Mouse (Mus musculus) megakaryocyte, embryonic 14.5 days (primary cell): Measurements from ENCODE around the gene Kif5c. TPM values are rescaled to one million over a fixed set of nuclear protein-coding genes. Genes with fewer than 3 reads are reported as not detected.

Experiments used
- H3K27me3 ChIP-seq: replicated peaks from 2 replicates; pipeline ENCODE3; 2012; ENCODE audit warnings: inconsistent platforms
- H3K36me3 ChIP-seq: replicated peaks from 2 replicates; pipeline ENCODE3; 2012; ENCODE audit warnings: low read length, inconsistent platforms, mixed read lengths
- H3K4me1 ChIP-seq: 2 replicates; pipeline ENCODE4 v1.6.1; 2012; ENCODE audit warnings: inconsistent platforms
- H3K4me3 ChIP-seq: replicated peaks from 2 replicates; pipeline ENCODE3; 2012; ENCODE audit warnings: moderate library complexity, mild to moderate bottlenecking, inconsistent platforms
- H3K9me3 ChIP-seq: 2 replicates; pipeline ENCODE4 v1.6.1; 2012; ENCODE audit warnings: inconsistent platforms
- FLI1 ChIP-seq: IDR thresholded peaks from 2 replicates; pipeline ENCODE4 v1.6.1; 2012; ENCODE audit warnings: low read length, inconsistent platforms, mixed read lengths
- GATA1 ChIP-seq: IDR thresholded peaks from 3 replicates; pipeline ENCODE4 v1.6.1; 2012; ENCODE audit warnings: mixed read lengths, low read length, inconsistent platforms, borderline replicate concordance
- polyA plus RNA-seq: library from polyadenylated mRNA; stranded (reverse); fragments of >175 nt; gene quantifications from 2 replicates; pipeline ENCODE4 v1.2.3, GENCODE M21; 2012; ENCODE audit warnings: low replicate concordance; ENCODE audit not compliant: insufficient read depth

Gene Kif5c
- polyA plus RNA-seq, 1 experiment: 0.02 TPM

DNA sequence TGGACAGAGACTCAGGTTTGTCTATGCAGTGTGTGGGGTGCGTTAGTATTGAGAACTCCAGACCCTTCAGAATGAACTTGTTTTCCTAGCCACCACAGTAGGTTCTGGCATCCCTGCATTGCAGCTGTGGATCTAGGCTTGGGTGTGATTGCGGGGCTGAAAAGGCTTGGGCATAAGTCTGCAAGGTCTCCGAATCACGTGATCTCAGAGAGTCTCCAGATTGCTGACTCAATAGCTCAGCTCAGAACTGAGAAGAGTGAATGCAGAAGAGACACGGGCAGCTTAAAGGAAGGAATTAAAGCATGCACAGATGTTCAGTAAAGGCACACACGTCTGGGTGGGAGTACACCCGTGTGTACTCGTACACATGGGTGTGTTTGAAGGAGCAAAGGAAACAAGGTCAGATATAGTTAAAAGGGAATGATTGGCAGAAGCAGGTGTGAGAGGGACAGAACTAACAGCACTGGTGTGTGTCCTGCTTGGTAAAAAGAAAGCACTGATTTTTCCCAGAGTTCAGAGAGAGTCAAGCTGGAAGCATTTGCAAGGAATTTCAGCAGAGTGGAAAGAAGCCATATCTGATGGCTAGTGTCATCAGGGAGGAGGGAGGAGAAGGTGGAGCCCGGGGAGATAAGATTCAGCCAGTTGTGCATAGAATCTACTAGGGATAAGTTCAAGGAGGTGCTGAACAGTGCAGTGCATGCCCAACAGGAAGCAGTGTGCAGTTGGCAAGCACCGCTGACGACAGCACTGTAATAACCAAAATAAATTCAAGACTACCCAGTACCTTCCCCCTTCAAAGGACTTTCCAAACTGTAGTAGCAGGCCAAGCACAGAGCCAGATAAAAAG is 130.9 kb downstream of the Kif5c start:
- Histone ChIP-seq H3K36me3 (no peaks in the 10 kb centered on the region), H3K4me1 (peaks cover 14% of the 10 kb centered on the region; the same call in 1 of the 2 replicates), H3K4me3 (no peak overlapping the region), H3K9me3 (no peaks in the 10 kb centered on the region), H3K27me3 (peaks cover 14% of the 10 kb centered on the region)
- TF ChIP-seq GATA1 (no peak), FLI1 (no peak)

DNA sequence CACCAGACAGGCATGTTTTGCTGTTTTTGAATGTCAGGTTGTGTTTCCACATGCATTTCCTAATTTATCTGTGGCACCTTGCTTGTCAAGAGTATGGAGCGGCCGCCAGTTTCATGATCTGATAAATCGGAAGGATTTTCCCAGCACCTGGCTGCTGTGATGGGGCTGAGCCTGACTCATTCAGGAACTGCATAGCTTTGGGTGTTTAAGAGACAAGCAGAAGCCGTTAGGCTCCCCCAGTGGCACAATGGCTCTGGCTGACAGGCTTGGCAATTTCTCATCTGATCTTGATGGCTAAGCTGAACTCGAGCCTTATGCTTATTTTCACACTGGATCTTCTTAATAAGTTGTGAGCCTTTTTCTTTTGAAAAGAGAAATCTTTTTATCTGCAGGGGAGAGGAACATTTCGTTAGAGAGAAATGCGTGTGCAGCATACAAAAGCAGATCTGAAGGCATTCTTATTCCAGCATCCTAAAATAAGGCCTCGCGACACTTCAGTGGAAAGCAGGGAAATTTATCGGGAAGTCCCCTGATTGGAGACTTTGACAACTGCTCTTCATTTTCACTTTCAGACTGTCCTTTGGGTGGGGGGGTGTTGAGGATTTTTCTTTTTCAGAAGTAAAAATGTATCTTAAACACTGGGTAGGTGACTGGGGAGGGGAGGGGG is 132.6 kb downstream of the Kif5c start:
- Histone ChIP-seq H3K36me3 (no peaks in the 10 kb centered on the region), H3K4me3 (no peak overlapping the region), H3K27me3 (peaks cover 5% of the 10 kb centered on the region), H3K4me1 (peaks cover 5% of the 10 kb centered on the region; the same call in 1 of the 2 replicates), H3K9me3 (no peaks in the 10 kb centered on the region)
- TF ChIP-seq FLI1 (no peak), GATA1 (no peak)

DNA sequence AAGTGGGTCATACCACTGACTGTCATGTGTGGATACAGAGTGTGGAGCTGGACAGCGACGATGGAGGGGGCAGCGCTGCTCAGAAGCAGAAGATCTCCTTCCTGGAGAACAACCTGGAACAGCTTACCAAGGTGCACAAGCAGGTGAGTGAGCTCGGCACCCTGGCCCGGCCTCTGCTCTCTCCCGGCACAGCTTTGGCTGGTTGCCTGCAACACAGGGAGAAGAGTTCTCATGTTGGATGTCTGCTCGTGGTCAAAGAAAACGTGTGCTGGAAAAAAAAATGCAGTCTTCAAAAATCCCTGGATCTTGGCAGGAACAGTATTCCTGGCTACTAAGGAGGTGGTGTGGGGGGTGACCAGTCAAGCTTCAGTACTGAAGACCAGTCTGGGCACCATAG is 133.1 kb downstream of the Kif5c start:
- no peaks in the 10 kb centered on the region for H3K27me3 ChIP-seq
- TF ChIP-seq GATA1 (no peak), FLI1 (no peak)
- peaks cover 1% of the 10 kb centered on the region; the same call in 1 of the 2 replicates for H3K9me3 ChIP-seq
- H3K36me3 ChIP-seq: no peaks in the 10 kb centered on the region
- H3K4me1 ChIP-seq: no peaks in the 10 kb centered on the region; the same call in 1 of the 2 replicates
- no peak overlapping the region for H3K4me3 ChIP-seq

DNA sequence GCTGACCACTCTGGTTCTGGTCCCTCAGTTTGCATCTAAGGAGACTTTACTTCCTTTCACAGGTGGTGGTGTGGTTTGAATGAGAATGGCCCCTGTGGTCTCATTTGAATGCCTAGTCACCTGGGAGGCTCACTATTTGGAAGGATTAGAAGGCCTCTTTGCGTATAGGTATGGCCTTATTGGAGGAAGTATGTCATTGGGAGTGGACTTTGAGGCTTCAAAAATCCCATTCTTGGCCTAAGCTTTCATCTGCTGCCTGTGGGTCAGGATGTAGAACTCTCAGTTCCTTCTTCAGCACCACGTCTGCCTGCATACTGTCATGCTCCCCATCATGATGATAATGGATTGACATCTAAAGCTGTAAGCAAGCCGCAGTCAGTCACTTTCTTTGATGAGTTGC is 134.0 kb downstream of the Kif5c start:
- Histone ChIP-seq H3K9me3 (peaks cover 4% of the 10 kb centered on the region; the same call in 1 of the 2 replicates), H3K4me1 (no peaks in the 10 kb centered on the region), H3K36me3 (no peaks in the 10 kb centered on the region), H3K27me3 (no peaks in the 10 kb centered on the region), H3K4me3 (no peak overlapping the region)
- no peak for TF ChIP-seq FLI1
- no peak for TF ChIP-seq GATA1

DNA sequence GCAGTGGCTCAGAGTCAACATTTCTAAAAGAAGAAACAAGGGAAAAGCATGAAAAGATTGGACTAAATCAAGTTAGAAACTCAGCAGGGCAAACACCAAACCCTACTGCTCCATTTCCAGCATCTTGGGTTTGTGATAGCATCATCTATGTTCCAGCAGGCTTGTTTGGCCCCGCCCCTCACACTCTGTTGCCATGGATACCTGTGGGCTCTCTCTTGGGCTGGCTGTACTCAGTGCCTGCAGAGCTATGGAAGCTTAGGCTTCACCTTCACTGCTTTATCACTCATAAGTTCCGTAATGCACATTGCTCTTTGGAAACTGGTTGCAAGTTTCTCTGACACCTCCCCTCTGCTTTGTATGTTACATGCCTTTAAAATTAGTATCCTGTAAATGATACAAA is 136.0 kb downstream of the Kif5c start:
- H3K27me3 ChIP-seq: no peaks in the 10 kb centered on the region
- H3K4me3 ChIP-seq: no peak overlapping the region
- no peaks in the 10 kb centered on the region for H3K36me3 ChIP-seq
- TF ChIP-seq FLI1: no peak
- no peak for TF ChIP-seq GATA1
- peaks cover 4% of the 10 kb centered on the region; the same call in 1 of the 2 replicates for H3K9me3 ChIP-seq
- no peaks in the 10 kb centered on the region for H3K4me1 ChIP-seq

DNA sequence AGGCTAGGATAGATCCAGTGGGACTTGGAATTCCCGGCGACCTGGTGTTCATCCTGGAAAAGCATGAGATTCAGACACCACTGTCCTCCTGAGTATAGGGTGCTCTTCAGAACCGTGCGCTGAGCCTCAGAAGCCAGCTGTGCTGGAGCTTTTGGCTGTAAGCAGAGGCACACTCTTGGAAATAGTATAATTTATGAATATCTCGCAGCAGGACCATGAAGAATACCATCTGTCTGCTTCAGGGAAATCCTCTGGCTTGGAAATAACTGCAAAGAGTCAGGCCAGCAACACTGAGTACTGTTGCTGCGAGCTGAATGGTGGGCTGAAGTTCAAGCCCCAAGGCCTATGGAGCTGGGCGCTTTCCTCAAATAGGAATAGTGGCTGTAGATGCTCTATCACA is 138.5 kb downstream of the Kif5c start:
- Histone ChIP-seq H3K9me3 (peaks cover 13% of the 10 kb centered on the region), H3K4me3 (no peak overlapping the region), H3K36me3 (no peaks in the 10 kb centered on the region), H3K27me3 (peaks cover 3% of the 10 kb centered on the region), H3K4me1 (no peaks in the 10 kb centered on the region)
- no peak for TF ChIP-seq GATA1
- TF ChIP-seq FLI1: no peak

DNA sequence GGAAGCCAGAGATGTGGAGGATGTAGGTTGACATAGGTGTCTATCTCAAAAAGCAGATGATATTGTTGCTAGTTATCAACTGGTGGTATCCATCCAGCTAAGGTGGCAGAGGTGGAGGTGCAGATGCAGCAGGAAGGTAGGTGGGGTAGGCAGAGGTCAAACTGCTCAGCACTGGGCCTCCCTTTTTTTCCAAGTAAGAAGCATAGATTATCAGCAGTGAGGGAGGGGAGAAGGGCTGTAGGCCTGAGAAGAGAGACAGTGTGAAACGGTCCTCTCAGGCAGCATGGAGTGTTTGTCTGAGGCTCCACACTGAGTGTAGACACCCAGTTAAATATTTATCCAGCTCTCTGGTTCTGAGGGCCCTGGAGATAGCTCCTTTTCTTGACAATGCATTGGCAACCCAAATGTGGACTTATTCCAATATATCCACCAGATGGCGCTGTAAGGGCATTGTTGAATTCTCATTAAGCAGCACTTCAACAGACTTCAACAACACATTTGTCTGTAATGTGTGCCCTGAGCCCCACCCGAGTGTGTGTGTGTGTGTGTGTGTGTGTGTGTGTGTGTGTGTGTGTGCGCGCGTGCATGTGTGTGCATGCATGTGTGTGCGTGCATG is 145.3 kb downstream of the Kif5c start:
- peaks cover 3% of the 10 kb centered on the region for H3K27me3 ChIP-seq
- H3K4me1 ChIP-seq: peaks cover 7% of the 10 kb centered on the region; the same call in 1 of the 2 replicates
- no peak overlapping the region for H3K4me3 ChIP-seq
- H3K36me3 ChIP-seq: no peaks in the 10 kb centered on the region
- H3K9me3 ChIP-seq: peaks cover 19% of the 10 kb centered on the region
- TF ChIP-seq FLI1: no peak
- no peak for TF ChIP-seq GATA1

DNA sequence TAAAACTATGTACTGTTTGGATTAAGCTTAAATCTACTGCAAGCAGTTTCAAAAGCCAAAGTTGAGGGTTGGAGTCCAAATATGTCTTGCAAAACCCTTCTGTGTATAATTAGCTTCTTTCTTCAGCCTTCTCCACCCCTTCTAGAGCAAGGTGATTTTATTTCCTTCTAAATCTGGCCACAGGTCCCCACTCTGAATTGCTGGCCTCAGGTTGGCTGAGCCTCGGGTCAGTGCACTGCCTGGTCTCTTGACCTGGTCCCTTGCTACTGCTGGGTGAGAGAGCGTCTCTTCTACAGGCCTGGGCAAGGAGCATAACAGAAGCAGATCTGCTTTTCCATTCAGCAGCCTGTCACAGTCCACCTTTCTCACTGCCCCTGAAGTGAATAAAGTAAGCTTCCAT is 149.8 kb downstream of the Kif5c start:
- Histone ChIP-seq H3K36me3 (no peaks in the 10 kb centered on the region), H3K4me3 (no peak overlapping the region), H3K4me1 (peaks cover 43% of the 10 kb centered on the region), H3K9me3 (peaks cover 2% of the 10 kb centered on the region), H3K27me3 (no peaks in the 10 kb centered on the region)
- TF ChIP-seq GATA1 (no peak), FLI1 (no peak)

DNA sequence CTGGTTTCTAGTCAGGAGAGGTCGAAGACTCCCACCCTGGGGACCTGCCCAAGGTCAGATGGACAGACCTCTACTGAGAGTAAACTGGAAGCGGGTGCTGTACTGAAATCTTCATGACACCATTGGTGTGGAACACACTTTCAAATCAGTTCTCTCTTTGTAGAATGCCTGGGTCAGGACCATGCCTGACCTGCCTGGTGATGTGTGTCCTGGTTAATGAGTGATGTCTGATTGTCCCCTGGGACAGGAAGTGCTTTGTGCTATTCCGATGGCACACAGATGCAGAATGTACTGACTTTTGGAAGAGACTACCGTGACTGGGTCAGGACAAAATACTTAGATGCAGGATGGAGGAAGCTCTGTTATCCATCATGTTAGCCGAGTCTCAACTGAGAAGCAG is 151.3 kb downstream of the Kif5c start:
- Histone ChIP-seq H3K27me3 (no peaks in the 10 kb centered on the region), H3K36me3 (no peaks in the 10 kb centered on the region), H3K9me3 (no peaks in the 10 kb centered on the region), H3K4me1 (peaks cover 56% of the 10 kb centered on the region), H3K4me3 (peak overlapping the region; percentile 81)
- TF ChIP-seq FLI1 (no peak), GATA1 (no peak)
